Mouse (Mus musculus) adrenal gland, postnatal 25 days (tissue): ENCODE measurements around the gene Agl. TPM values are rescaled to one million over a fixed set of nuclear protein-coding genes. Genes with fewer than 3 reads are reported as not detected.

Experiments
- DNase-seq: peaks from one replicate; pipeline ENCODE4 v3.0.0; 2021; ENCODE audit warnings: mixed read lengths
- total RNA-seq: library from RNA; stranded (reverse); gene quantifications from 2 replicates; pipeline ENCODE4 v1.2.3, GENCODE M21; 2021

Agl gene
- total RNA-seq, 1 experiment from 2014 or later = 57.7 TPM

DNA sequence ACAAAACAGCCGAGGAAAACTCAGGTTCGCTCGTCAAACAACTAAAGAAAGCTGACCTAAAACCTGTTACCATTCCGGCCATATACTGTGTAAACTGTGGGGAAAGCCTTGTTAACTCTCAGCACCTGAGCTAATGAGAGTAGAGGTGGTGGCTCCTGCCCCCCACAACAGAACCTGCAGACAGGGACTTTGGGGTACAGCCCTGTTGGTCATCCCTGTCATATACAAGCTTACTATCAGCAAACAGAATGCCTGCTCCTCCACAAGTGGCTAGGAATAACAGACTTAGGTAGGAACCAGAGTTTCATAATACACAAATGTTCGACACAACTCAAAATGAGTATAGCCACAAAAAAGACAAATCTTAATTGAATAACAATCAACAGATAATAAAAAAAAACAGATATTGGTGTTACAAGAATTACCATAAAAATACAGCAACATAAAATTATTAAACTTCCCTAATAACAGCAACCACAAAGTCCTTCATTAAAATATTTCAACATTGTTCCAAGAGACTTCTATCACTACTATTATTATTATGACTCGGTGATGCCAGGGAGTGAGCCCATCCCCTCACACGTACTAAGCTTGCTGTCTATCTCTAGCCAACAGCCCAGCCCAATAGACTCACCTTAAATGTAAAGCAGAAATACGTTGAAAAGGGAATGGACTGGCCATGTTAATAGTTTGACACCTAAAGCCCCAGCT lies 112.9 kb downstream of the Agl start:
- no peak for DNase-seq

DNA sequence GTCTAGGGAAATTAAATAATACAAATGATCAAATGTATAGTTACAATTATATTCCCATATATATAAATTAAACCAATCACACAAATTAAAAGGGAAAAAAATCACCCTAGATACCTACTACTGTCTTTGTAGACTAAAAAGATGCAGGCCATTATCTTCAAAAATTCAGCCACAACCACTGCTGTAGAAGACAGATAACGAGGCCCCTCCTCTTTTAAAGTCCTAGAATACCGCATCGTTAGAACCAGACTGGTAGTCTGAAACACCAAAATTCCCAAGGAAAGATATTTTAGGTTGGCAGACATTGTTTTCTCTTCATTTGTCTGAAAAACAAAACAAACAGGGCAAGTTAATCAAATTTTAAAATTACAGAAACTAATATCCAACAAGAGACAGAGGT lies 113.7 kb downstream of the Agl start:
- no peak for DNase-seq

Other genes with a start within 250 kb of the Agl start
- 0.91 and 1.4 TPM in 2 replicates for gene Lrrc39, start 245.2 kb downstream of the Agl start, total RNA-seq
- gene Sass6, start 213.2 kb downstream of the Agl start, total RNA-seq = 3.5 and 4.7 TPM in 2 replicates
- 17.9 and 18.9 TPM in 2 replicates for gene Trmt13, start 193.6 kb downstream of the Agl start, total RNA-seq
- 60.3 and 68.2 TPM in 2 replicates for gene Mfsd14a, start 145.5 kb downstream of the Agl start, total RNA-seq
- gene Gm43191, start 126.9 kb downstream of the Agl start, total RNA-seq = 0.61 TPM in 1 of 2 replicates, not detected in the other
- 24.5 and 29.5 TPM in 2 replicates for gene Slc35a3, start 95.3 kb downstream of the Agl start, total RNA-seq
- 22.6 and 31.4 TPM in 2 replicates for gene Frrs1, start 51.3 kb upstream of the Agl start, total RNA-seq
- gene 4930455H04Rik, start 160.1 kb upstream of the Agl start, total RNA-seq = not detected in 2 replicates
- 56.5 and 66.8 TPM in 2 replicates for gene Palmd, start 160.8 kb upstream of the Agl start, total RNA-seq